In the genomic region with DNA sequence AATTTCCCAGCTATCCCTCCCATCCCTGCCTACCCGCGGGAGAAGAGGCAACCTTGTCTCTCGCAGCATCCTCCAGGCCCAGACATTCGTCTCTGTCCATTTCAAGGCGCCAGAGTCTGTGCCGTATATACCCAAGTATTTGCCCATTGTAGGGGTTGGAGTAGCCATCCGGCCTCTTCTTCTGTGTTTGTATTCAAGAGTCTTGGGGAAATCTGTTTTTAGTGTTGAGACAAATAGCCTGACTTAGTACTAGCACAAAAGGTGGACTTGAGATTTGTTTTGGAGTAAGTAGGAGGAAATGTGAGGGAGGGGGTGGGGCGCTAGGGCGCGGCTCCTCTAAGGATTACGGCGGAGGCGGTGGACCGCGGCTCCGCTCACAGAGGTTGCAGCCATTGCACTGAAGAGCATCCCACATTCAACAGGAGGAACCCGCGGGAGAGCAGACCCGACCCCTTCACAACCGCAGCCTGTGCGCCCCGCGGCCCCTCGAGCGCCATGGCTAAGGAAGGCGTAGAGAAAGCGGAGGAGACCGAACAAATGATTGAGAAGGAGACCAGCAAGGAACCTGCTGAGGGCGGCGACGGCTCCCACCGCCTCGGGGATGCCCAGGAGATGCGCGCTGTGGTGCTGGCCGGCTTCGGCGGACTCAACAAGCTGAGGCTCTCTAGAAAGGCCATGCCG, we compare ENCODE assay signal across 8 mouse cellular contexts. TPM values are rescaled to one million over a fixed set of nuclear protein-coding genes. Genes with fewer than 3 reads are reported as not detected.
DNase-seq lines count a peak whose midpoint lies in the region; ATAC-seq and TF ChIP-seq lines count a peak whose summit lies in the region.

Gene Vat1l (plus strand): TSS at position 392 of the 681 bp plus-strand sequence.

- intact Hi-C loops in heart, postnatal 25 days (cut with DNase I) = no loop called here

- H3K27ac ChIP-seq in heart, embryonic 12.5 days (ENCODE audit: poor library complexity, severe bottlenecking) = no peak within 1 kb of the TSS
- H3K27ac ChIP-seq in bone marrow macrophage, adult 2 months (ENCODE audit: insufficient read depth, low read depth, low read length) = no peak within 1 kb of the TSS
- H3K27ac ChIP-seq in embryonic fibroblast, embryonic 13.5 days (ENCODE audit: insufficient read depth, low read length) = no peak within 1 kb of the TSS
- no peak within 1 kb of the TSS for H3K27ac ChIP-seq in intestine, embryonic 16.5 days (ENCODE audit: low read length)
- no peak within 1 kb of the TSS for H3K27ac ChIP-seq in liver, postnatal 0 days (ENCODE audit: low read depth)

- peak within 1 kb of the TSS; percentile 34; the same call in 1 of the 2 replicates for H3K9ac ChIP-seq in heart, embryonic 12.5 days
- no peak within 1 kb of the TSS for H3K9ac ChIP-seq in intestine, embryonic 16.5 days (ENCODE audit: low read depth, low read length)
- H3K9ac ChIP-seq in liver, postnatal 0 days (replicated peaks) = no peak within 1 kb of the TSS

- peaks cover 10% of the 10 kb centered on the region for H3K4me1 ChIP-seq in heart, embryonic 12.5 days (replicated peaks)
- no peaks in the 10 kb centered on the region for H3K4me1 ChIP-seq in bone marrow macrophage, adult 2 months (ENCODE audit: control insufficient read depth, insufficient read depth, low read length)
- no peaks in the 10 kb centered on the region for H3K4me1 ChIP-seq in embryonic fibroblast, embryonic 13.5 days (ENCODE audit: control insufficient read depth, insufficient read depth, low read length)
- H3K4me1 ChIP-seq in intestine, embryonic 16.5 days (ENCODE audit: control insufficient read depth, insufficient read depth, low read length) = peaks cover 4% of the 10 kb centered on the region; the same call in 1 of the 2 replicates
- H3K4me1 ChIP-seq in liver, postnatal 0 days (ENCODE audit: insufficient read depth) = 0 out of 2 replicates have a peak, but pooled peaks cover 2% of the 10 kb centered on the region

- 0 out of 2 replicates have a peak, but pooled peaks have one; percentile 18 for ATAC-seq in heart, embryonic 12.5 days (ENCODE audit: insufficient number of reproducible peaks, low FRiP score)
- peak; percentile 58 for ATAC-seq in intestine, embryonic 16.5 days
- no peak for ATAC-seq in liver, postnatal 0 days

- 1% methylated on average over 39 of the region's 39 CpGs for WGBS in heart, embryonic 12.5 days
- WGBS in intestine, embryonic 16.5 days = under 1% methylated on average over 39 of the region's 39 CpGs
- 1% methylated on average over 34 of the region's 39 CpGs for WGBS in liver, postnatal 0 days (ENCODE audit: insufficient replicate concordance)

- peak within 1 kb of the TSS; percentile 86 for H3K4me2 ChIP-seq in heart, embryonic 12.5 days
- peak within 1 kb of the TSS; percentile 55 for H3K4me2 ChIP-seq in intestine, embryonic 16.5 days (ENCODE audit: low read depth, low read length)
- peak within 1 kb of the TSS; percentile 29; the same call in 1 of the 2 replicates for H3K4me2 ChIP-seq in liver, postnatal 0 days (ENCODE audit: low read depth, low read length)

- peak within 1 kb of the TSS; percentile 49 for H3K4me3 ChIP-seq in heart, embryonic 12.5 days
- peak within 1 kb of the TSS; percentile 23; the same call in 1 of the 2 replicates for H3K4me3 ChIP-seq in bone marrow macrophage, adult 2 months (ENCODE audit: insufficient read depth, low read length)
- H3K4me3 ChIP-seq in embryonic fibroblast, embryonic 13.5 days (ENCODE audit: insufficient read depth, low read length) = peak within 1 kb of the TSS; percentile 67
- peak within 1 kb of the TSS; percentile 48 for H3K4me3 ChIP-seq in intestine, embryonic 16.5 days (ENCODE audit: low read length)
- no peak within 1 kb of the TSS for H3K4me3 ChIP-seq in liver, postnatal 0 days (ENCODE audit: low read depth, low read length)

- H3K9me3 ChIP-seq in heart, embryonic 12.5 days (replicated peaks) = no peaks in the 10 kb centered on the region
- H3K9me3 ChIP-seq in intestine, embryonic 16.5 days (ENCODE audit: control insufficient read depth, low read length) = no peaks in the 10 kb centered on the region
- no peaks in the 10 kb centered on the region for H3K9me3 ChIP-seq in liver, postnatal 0 days (ENCODE audit: low read length)

- H3K36me3 ChIP-seq in heart, embryonic 12.5 days = no peaks in the 10 kb centered on the region
- H3K36me3 ChIP-seq in intestine, embryonic 16.5 days (ENCODE audit: control insufficient read depth, insufficient read depth, low read length) = no peaks in the 10 kb centered on the region
- H3K36me3 ChIP-seq in liver, postnatal 0 days (replicated peaks; ENCODE audit: insufficient read depth, low read length) = no peaks in the 10 kb centered on the region

- no peak for TF ChIP-seq EP300 in liver, postnatal 0 days (IDR thresholded peaks at IDR 0.05; ENCODE audit: low read depth)

- no peak for TF ChIP-seq POLR2A in bone marrow macrophage, adult 2 months (IDR thresholded peaks at IDR 0.05; ENCODE audit: borderline replicate concordance, low read depth, low read length)
- TF ChIP-seq POLR2A in embryonic fibroblast, embryonic 13.5 days (IDR thresholded peaks at IDR 0.05; ENCODE audit: low read depth, low read length) = no peak

- no peak for DNase-seq in heart, postnatal 25 days (ENCODE audit: low spot score)
- DNase-seq in liver, postnatal 0 days = peak; percentile 14
- DNase-seq in right cerebral cortex, postnatal 36 days (ENCODE audit: low spot score in 2 of 2) = peak; percentile 22 to 24
- DNase-seq in spleen, postnatal 10 days (ENCODE audit: low spot score in 2 of 2) = no peak

- no peak for TF ChIP-seq CTCF in bone marrow macrophage, adult 2 months (IDR thresholded peaks at IDR 0.05; ENCODE audit: low read depth, low read length)
- no peak for TF ChIP-seq CTCF in embryonic fibroblast, embryonic 13.5 days (IDR thresholded peaks at IDR 0.05; ENCODE audit: borderline replicate concordance, insufficient read depth, low read length)
- no peak for TF ChIP-seq CTCF in liver, postnatal 0 days (IDR thresholded peaks at IDR 0.05; ENCODE audit: low read depth)

- peaks cover 49% of the 10 kb centered on the region for H3K27me3 ChIP-seq in heart, embryonic 12.5 days (replicated peaks)
- peaks cover 24% of the 10 kb centered on the region for H3K27me3 ChIP-seq in intestine, embryonic 16.5 days (replicated peaks; ENCODE audit: control insufficient read depth, insufficient read depth, low read length)
- H3K27me3 ChIP-seq in liver, postnatal 0 days (ENCODE audit: insufficient read depth, low read length) = peaks cover 23% of the 10 kb centered on the region

RNA-seq across cellular contexts. Expression of gene Vat1l, which starts in this region (rescaled TPM):
- polyA plus RNA-seq in heart, embryonic 12.5 days (2016; fragmentation: Nextera tagmentation; extraction: Ambion mirVana) = 0.59 and 0.66 TPM in 2 replicates
- under 1 TPM; 0.13 to 0.36 TPM for total RNA-seq in heart, postnatal 25 days (2021)
- not detected in 2 replicates for polyA plus RNA-seq in bone marrow macrophage, adult 2 months (2012; ENCODE audit: insufficient read depth, insufficient read length, missing spikeins)
- polyA plus RNA-seq in embryonic fibroblast, embryonic 13.5 days (2011; ENCODE audit: insufficient read length, low read depth, missing spikeins) = 1.2 and 3.2 TPM in 2 replicates
- 1.9 and 2.3 TPM in 2 replicates for polyA plus RNA-seq in intestine, embryonic 16.5 days (2015; fragmentation: Nextera tagmentation; extraction: Ambion mirVana)
- not detected in 2 replicates for polyA plus RNA-seq in liver, postnatal 0 days (2015; fragmentation: Nextera tagmentation; extraction: Ambion mirVana)

Comparison
In these comparisons a context has a peak if more than half of its experiments do, and no peak if none do; other contexts are left out.
1. Peak in ATAC-seq, H3K4me3 ChIP-seq, H3K9ac ChIP-seq and H3K4me2 ChIP-seq in heart, embryonic 12.5 days; RNA of the gene not detected or under 1 TPM.
2. Peak in DNase-seq and H3K4me2 ChIP-seq in liver, postnatal 0 days; RNA of the gene not detected or under 1 TPM.
3. H3K4me2 ChIP-seq: peak in every context shown above with its lines; median percentile 86 in heart, embryonic 12.5 days; 55 in intestine, embryonic 16.5 days; 29 in liver, postnatal 0 days.
4. DNase-seq: peak in right cerebral cortex, postnatal 36 days (2 of 2); none in heart, postnatal 25 days (single experiment) and spleen, postnatal 10 days (0 of 2).